Mouse (Mus musculus): ENCODE measurements around the gene Sema6d. TPM values are rescaled to one million over a fixed set of nuclear protein-coding genes. Genes with fewer than 3 reads are reported as not detected.

Gene Sema6d
- total and polyA plus RNA-seq, 3 experiments: 0.05 TPM; not detected in 2

DNA sequence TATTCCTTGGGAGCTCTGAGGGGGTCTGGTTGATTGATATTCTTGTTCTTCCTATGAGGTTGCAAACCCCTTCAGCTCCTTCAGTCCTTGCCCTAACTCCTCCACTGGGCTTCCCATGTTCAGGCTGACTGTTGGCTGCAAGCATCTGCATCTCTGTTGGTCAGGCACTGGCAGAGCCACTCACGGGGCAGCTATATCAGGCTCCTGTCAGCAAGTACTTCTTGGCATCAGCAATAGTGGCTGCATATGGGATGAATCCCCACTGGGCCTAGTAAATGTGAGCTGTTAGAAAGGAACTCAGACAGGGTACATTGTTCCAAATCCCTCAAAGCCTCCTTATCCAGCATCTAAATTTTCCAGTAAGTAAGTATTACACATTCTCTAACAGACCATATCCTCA, 30.6 kb downstream of the Sema6d start:
- no peaks in the 10 kb centered on the region for H3K4me1 ChIP-seq (ENCODE audit: insufficient read depth, low read depth, low read length)
- no peak overlapping the region for H3K4me3 ChIP-seq (ENCODE audit: low read depth, low read length)
- TF ChIP-seq TAL1 (conservative IDR thresholded peaks at IDR 0.05; ENCODE audit: low read depth, low read length) (no peak), CTCF (IDR thresholded peaks at IDR 0.05; ENCODE audit: low read depth, low read length) (no peak), GATA2 (IDR thresholded peaks at IDR 0.05; ENCODE audit: borderline replicate concordance, low read depth, low read length) (no peak), POLR2AphosphoS5 (IDR thresholded peaks at IDR 0.05; ENCODE audit: insufficient replicate concordance, low read depth, low read length) (no peak)
- ATAC-seq (ENCODE audit: extremely low read depth, insufficient number of reproducible peaks, low FRiP score, poor library complexity, severe bottlenecking) (no peak), DNase-seq (ENCODE audit: low spot score) (no peak)
- peaks cover 6% of the 10 kb centered on the region; the same call in 1 of the 2 replicates for H3K9me3 ChIP-seq (replicated peaks)
- H3K27me3 ChIP-seq (ENCODE audit: insufficient read depth, low read length): no peaks in the 10 kb centered on the region
- no peaks in the 10 kb centered on the region for H3K36me3 ChIP-seq (replicated peaks)

DNA sequence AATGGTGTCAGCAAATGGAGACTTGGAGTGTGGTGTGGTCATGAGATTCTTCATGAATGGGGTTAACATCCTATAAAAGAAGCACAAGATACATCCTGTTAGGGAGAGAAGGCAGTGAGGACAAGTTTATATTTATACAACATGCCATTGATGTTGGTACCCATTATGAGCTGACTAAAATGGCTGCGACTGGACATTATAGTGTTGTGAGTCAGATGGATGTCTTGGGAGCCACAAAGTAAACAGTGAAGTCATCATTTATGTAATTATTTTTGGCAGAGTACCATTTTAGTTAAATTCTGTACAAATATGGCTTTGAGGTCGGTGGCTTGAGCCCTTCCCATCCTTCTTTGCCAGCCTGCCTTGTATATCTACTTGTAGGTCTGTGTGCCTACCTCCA, 31.8 kb downstream of the Sema6d start:
- Histone ChIP-seq H3K9me3 (replicated peaks) (peaks cover 6% of the 10 kb centered on the region; the same call in 1 of the 2 replicates), H3K36me3 (replicated peaks) (no peaks in the 10 kb centered on the region), H3K4me1 (ENCODE audit: insufficient read depth, low read depth, low read length) (no peaks in the 10 kb centered on the region), H3K27me3 (ENCODE audit: insufficient read depth, low read length) (no peaks in the 10 kb centered on the region), H3K4me3 (ENCODE audit: low read depth, low read length) (no peak overlapping the region)
- TF ChIP-seq GATA2 (IDR thresholded peaks at IDR 0.05; ENCODE audit: borderline replicate concordance, low read depth, low read length): no peak
- TF ChIP-seq TAL1 (conservative IDR thresholded peaks at IDR 0.05; ENCODE audit: low read depth, low read length): no peak
- TF ChIP-seq GATA1 (IDR thresholded peaks at IDR 0.05; ENCODE audit: borderline replicate concordance, low read length): no peak
- TF ChIP-seq CTCF (IDR thresholded peaks at IDR 0.05; ENCODE audit: low read depth, low read length): no peak
- no peak for TF ChIP-seq POLR2AphosphoS5 (IDR thresholded peaks at IDR 0.05; ENCODE audit: insufficient replicate concordance, low read depth, low read length)
- DNase-seq (ENCODE audit: low spot score) (no peak), ATAC-seq (ENCODE audit: extremely low read depth, insufficient number of reproducible peaks, low FRiP score, poor library complexity, severe bottlenecking) (no peak)

DNA sequence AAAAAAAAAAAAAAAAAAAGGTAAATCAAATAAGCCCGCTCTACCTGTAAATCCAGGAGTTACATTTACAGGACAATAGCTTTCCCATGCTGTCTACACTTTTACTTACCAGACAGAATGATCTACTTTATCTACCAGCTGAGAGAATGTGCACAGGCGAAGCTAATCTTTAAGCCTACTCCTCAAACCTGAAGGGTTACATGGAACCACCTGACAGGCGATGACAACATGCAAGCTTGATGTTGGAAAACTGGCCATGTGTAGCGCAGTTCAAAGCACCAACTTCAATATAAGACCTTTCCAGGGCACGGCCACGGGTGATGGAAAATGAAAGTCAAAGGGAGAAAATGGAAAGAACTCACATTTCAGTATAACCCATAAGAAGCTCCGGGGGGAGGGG, 35.7 kb downstream of the Sema6d start:
- no peak for ATAC-seq (ENCODE audit: extremely low read depth, insufficient number of reproducible peaks, low FRiP score, poor library complexity, severe bottlenecking)
- DNase-seq (ENCODE audit: low spot score): no peak
- Histone ChIP-seq H3K4me1 (ENCODE audit: insufficient read depth, low read depth, low read length) (no peaks in the 10 kb centered on the region), H3K9me3 (replicated peaks) (peaks cover 4% of the 10 kb centered on the region), H3K36me3 (replicated peaks) (no peaks in the 10 kb centered on the region), H3K4me3 (ENCODE audit: low read depth, low read length) (no peak overlapping the region), H3K27me3 (ENCODE audit: insufficient read depth, low read length) (no peaks in the 10 kb centered on the region)
- TF ChIP-seq GATA1 (IDR thresholded peaks at IDR 0.05; ENCODE audit: borderline replicate concordance, low read length) (no peak), GATA2 (IDR thresholded peaks at IDR 0.05; ENCODE audit: borderline replicate concordance, low read depth, low read length) (no peak)

DNA sequence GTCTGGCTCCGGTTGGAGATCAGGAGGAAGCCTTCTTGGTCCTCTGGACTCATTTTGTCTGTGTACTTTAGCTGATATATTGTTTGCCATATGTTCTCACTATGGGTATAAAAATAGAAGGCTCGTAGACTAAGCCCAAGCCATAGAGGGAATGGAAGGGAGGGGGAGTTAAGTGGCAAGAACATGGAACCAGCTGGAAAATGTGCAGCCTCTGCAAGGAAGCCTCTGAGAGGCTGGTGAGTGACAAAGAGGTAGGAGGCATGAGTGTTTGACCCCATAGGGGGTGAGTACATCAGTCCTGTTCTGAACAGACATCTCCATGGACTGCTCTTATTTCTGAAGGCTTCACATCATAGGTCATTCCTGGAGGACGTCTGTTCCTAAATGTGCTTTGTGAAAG, 37.1 kb downstream of the Sema6d start:
- no peak for ATAC-seq (ENCODE audit: extremely low read depth, insufficient number of reproducible peaks, low FRiP score, poor library complexity, severe bottlenecking)
- no peak for TF ChIP-seq GATA2 (IDR thresholded peaks at IDR 0.05; ENCODE audit: borderline replicate concordance, low read depth, low read length)
- TF ChIP-seq POLR2AphosphoS5 (IDR thresholded peaks at IDR 0.05; ENCODE audit: insufficient replicate concordance, low read depth, low read length): no peak
- TF ChIP-seq GATA1 (IDR thresholded peaks at IDR 0.05; ENCODE audit: borderline replicate concordance, low read length): no peak
- TF ChIP-seq CTCF (IDR thresholded peaks at IDR 0.05; ENCODE audit: low read depth, low read length): no peak
- TF ChIP-seq TAL1 (conservative IDR thresholded peaks at IDR 0.05; ENCODE audit: low read depth, low read length): no peak
- Histone ChIP-seq H3K36me3 (replicated peaks) (no peaks in the 10 kb centered on the region), H3K27me3 (ENCODE audit: insufficient read depth, low read length) (no peaks in the 10 kb centered on the region), H3K4me3 (ENCODE audit: low read depth, low read length) (no peak overlapping the region), H3K4me1 (ENCODE audit: insufficient read depth, low read depth, low read length) (no peaks in the 10 kb centered on the region), H3K9me3 (replicated peaks) (peaks cover 4% of the 10 kb centered on the region)
- no peak for DNase-seq (ENCODE audit: low spot score)

DNA sequence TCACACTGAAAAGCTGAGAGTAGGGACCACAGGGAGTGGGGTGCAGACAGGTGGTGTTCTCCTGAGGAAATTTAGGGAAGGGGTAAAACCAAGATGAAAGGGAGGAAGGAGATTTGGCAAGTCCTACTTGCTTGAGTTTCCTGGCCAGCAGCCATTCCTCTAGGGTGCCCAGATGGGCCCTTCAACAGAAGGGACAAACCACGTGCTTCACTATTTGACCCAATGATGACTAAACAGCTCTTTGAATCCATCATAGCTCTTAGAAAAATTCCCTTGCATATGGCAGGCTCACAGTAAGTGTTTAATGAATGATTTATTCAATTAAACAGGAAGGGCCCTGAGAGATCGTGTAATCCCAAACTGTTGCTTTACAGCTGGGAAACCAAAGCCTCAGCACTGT, 41.1 kb downstream of the Sema6d start:
- Histone ChIP-seq H3K4me1 (ENCODE audit: insufficient read depth, low read depth, low read length) (no peaks in the 10 kb centered on the region), H3K9me3 (replicated peaks) (peaks cover 4% of the 10 kb centered on the region), H3K4me3 (ENCODE audit: low read depth, low read length) (no peak overlapping the region), H3K27me3 (ENCODE audit: insufficient read depth, low read length) (no peaks in the 10 kb centered on the region), H3K36me3 (replicated peaks) (no peaks in the 10 kb centered on the region)
- no peak for ATAC-seq (ENCODE audit: extremely low read depth, insufficient number of reproducible peaks, low FRiP score, poor library complexity, severe bottlenecking)
- no peak for DNase-seq (ENCODE audit: low spot score)
- TF ChIP-seq POLR2AphosphoS5 (IDR thresholded peaks at IDR 0.05; ENCODE audit: insufficient replicate concordance, low read depth, low read length) (no peak), GATA2 (IDR thresholded peaks at IDR 0.05; ENCODE audit: borderline replicate concordance, low read depth, low read length) (no peak), GATA1 (IDR thresholded peaks at IDR 0.05; ENCODE audit: borderline replicate concordance, low read length) (no peak), CTCF (IDR thresholded peaks at IDR 0.05; ENCODE audit: low read depth, low read length) (no peak), TAL1 (conservative IDR thresholded peaks at IDR 0.05; ENCODE audit: low read depth, low read length) (no peak)

DNA sequence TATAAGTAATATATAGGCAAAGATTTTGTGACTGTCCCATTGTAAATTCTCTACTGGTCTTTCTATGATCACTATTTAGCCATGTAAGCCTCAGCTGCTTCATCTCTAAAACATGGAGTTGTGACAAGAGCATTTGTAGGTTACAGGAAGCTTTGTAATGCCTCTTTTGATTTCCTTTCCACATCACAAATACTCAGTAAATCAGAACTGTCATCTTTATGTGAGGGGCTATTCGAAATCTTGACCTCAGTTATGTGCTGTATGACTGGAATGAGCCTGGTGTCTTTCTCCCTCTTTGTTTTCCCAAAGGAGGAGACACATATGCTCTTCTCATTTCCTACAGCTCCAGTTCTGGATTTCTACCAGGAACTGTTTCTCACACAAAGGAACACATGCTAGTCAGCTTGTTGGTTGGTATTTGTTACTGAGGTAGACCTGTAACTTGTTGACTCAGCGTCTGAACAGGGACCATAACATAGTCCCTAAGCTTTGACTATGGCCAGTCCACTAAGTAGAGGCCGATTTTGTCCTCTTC, 51.8 kb downstream of the Sema6d start:
- ATAC-seq (ENCODE audit: extremely low read depth, insufficient number of reproducible peaks, low FRiP score, poor library complexity, severe bottlenecking) (no peak), DNase-seq (ENCODE audit: low spot score) (no peak)
- no peaks in the 10 kb centered on the region for H3K36me3 ChIP-seq (replicated peaks)
- H3K4me3 ChIP-seq (ENCODE audit: low read depth, low read length): no peak overlapping the region
- TF ChIP-seq GATA1 (IDR thresholded peaks at IDR 0.05; ENCODE audit: borderline replicate concordance, low read length) (no peak), TAL1 (conservative IDR thresholded peaks at IDR 0.05; ENCODE audit: low read depth, low read length) (no peak), GATA2 (IDR thresholded peaks at IDR 0.05; ENCODE audit: borderline replicate concordance, low read depth, low read length) (no peak), POLR2AphosphoS5 (IDR thresholded peaks at IDR 0.05; ENCODE audit: insufficient replicate concordance, low read depth, low read length) (no peak), CTCF (IDR thresholded peaks at IDR 0.05; ENCODE audit: low read depth, low read length) (no peak)
- no peaks in the 10 kb centered on the region for H3K27me3 ChIP-seq (ENCODE audit: insufficient read depth, low read length)
- peaks cover 3% of the 10 kb centered on the region for H3K9me3 ChIP-seq (replicated peaks)
- H3K4me1 ChIP-seq (ENCODE audit: insufficient read depth, low read depth, low read length): no peaks in the 10 kb centered on the region
